Mouse (Mus musculus) spleen, embryonic (tissue): Measurements from ENCODE around the gene Lima1.

Experiments used
- CTCF ChIA-PET: fragments of 350-600 bp; sonication (Branson Sonifier 250); formaldehyde crosslinking; loops from one replicate; lab custom pipeline; 2022; lab: Charles Lee

Lima1 gene

DNA sequence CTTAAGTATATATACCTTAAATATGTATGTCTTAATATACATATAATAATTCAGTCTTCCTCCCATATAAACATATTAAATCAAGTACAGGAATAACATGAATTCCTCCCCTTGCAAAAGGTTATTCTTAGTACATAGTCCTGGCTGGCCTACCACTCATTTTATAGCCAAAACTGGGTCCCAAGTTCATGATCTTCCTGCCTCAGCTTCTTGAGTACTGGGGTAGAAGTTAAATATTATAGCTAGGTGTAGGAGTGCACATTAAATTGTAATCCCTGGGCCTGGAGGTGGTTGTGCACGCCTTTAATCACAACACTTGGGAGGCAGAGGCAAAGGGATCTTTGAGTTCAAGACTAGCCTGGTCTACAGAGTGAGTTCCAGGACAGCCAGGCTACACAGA lies 106.5 kb downstream of the Lima1 start:
- CTCF ChIA-PET: no interaction called here

DNA sequence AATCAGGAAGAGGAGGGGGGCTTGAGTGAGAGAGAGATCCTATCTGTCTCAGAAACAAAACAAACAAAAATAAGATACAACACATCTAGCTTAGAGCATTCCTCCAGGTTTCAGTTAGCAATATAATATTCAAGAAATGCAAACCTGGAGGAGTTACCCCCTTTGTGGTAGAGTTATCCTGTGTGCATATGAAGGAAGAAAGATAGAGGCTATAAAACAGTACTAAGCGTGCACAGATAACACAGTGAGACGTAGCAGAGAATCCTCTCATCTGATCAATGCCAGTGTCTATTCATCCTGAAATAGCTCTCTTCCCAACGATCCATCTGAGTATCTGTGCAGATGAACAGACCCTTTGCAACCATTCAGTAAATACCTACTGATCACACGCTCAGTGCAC lies 107.8 kb downstream of the Lima1 start:
- CTCF ChIA-PET: no interaction called here

DNA sequence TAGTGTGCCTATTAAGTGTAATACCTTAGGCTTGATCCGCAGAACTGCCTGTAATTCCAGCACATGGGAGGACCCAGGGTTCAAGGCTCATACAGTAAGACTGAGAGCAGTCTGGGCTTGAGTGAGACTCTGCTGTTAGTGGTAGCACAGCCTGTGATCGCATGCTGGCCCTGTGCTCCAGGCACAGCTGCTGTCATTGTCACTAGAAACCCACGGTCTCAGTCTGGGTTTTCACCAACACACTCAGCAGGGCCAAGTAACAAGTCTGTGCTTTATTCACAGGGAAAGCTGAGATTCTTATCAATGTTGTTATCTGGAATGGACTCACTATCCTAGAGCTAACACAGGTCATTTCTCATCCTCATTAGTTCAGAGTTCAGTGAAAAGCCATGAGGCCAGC lies 121.1 kb downstream of the Lima1 start:
- CTCF ChIA-PET: no interaction called here

DNA sequence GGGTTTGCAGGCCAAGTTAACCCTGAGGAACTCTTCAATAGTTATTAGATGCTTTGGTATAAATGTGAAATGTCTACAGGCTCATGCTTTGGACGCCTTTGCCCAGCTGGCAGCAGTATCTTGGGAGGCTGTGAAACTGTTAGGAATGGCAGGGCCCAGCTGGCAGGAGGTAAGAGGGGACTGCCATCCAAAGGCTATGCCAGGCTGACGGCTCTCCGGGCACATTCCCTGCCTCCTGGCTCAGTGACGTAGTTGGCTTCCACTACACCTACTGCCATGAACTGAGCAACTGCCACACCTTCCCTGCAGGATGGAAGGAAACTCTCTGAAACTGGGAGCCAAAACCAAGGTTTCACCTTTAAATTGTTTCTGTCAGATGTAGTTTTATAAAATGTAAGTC lies 135.0 kb downstream of the Lima1 start:
- CTCF ChIA-PET: no interaction called here

DNA sequence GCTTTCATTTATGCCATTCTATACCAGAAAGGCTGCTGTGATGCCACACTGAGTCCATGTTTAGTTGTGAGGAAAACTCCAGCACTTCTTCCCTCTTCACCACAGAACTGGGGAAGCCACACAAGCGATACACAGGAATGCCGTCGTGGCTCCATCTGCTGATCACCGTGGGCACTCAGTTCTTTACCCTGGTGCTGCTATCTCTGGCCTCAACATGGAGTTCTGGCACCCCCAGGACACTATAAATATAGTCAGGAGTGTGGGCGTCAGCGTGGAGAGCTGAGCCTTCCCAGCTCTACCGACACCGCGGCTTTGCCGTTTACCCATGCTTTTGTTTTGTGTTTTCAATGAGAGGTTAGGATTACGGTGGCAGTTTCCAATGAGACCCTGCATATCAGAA lies 138.6 kb downstream of the Lima1 start:
- CTCF ChIA-PET: no interaction called here

DNA sequence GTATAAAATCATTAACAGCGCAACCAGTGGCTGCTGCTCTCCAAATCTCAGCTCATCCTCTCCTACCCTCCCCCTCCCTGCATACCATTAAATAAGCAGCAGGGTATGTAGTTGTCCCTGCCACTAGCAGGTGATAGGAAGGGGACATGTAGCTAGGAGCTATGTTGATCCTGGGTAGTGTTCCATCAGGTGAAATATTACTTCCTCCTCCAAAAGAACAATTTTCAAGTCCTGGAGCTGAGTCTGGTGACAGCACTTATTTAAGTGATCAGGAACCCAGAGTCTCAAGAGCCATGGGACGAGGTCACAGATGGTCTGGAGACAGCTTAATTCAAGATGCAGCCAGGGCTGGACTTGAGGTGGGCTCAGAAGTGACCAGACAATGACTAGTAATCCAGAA lies 139.6 kb downstream of the Lima1 start:
- CTCF ChIA-PET: no interaction called here

DNA sequence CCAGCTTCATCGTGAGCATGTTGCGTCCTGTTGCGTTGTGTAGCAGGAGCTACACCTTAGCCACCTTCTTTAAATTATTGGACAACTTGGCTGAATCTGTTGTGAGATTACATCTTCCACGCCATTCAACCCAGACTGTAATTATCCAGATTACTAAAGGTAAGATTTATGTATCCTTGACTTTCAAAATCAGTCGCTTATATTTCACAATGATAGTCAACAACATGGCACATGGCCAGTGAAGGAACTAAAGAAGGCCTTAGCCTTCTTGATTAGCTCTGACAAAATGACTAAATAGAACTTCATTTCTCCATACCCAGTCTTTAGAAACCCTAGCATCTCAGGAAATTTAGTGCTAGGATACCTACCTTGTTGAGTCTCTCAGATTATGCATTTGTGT lies 142.1 kb downstream of the Lima1 start:
- CTCF ChIA-PET: interaction anchor here (0.6 kb wide), 2 partner anchors 14 to 614 kb away, joined by 4 to 11 read pairs; no protein-coding TSS in a partner anchor

DNA sequence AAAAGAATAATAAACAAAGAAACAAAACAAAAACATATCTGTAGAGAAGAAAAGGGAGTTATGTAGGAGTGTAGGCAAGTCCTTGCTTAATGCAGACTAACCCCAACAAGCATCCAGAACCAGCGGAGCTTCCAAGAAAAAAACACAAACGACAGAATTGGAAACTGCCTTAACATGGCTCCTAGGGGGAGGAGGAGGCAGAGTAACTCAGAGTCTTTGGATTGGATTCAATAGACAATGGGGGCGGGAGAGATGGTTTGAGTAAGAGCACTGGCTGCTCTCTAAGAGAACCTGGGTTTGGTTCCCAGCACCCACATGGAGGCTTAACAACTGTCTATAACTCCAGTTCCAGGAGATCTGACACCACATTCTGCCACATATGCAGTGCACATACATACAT lies 143.6 kb downstream of the Lima1 start:
- CTCF ChIA-PET: interaction anchor here (0.6 kb wide), 1 partner anchor 49 kb away, joined by 3 read pairs; no protein-coding TSS in a partner anchor

DNA sequence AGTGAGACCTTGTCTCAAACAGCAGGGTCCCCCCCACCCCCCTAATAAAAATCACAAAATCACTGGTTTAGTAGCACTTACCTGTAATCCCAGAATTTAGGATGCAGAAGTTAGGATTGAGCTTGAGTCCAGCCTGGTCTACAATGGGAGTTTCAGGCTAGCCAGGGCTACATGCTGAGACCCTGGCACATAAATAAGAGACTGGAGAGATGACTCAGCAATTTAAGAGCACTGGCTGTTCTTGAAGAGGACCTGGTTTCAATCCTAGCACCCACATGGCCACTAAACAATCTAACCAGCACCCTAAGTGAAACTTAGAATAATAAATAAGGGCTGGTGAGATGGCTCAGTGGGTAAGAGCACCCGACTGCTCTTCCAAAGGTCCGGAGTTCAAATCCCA lies 144.1 kb downstream of the Lima1 start:
- CTCF ChIA-PET: interaction anchor here (0.6 kb wide), 1 partner anchor 49 kb away, joined by 3 read pairs; no protein-coding TSS in a partner anchor

DNA sequence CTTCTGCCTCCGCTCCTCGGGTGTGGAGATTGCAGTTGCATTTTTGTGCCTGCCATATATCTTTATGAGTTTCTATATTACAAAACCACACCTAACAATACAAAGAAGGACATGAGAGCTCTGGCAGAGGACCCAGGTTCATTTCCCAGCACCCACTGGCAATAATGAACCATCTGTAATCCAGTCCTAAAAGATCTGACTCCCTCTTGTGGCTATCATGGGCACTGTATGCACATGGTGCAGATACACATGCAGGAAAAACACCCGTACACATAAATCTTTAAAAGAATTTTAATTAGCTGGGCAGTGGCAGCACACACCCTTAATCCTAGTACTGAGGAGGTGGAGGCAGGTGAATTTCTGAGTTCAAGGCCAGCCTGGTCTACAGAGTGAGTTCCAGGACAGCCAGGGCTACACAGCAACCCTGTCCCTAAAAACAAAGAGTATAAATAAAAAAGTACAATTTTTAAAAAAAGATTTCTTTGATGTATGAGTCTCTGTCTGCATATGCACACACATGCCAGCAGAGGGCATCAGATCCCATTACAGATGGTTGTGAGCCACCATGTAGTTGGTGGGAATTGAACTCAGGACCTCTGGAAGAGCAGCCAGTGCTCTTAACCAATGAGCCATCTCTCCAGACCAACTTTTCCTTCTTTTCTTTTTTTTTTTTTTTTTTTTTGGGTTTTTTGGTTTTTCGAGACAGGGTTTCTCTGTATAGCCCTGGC lies 146.0 kb downstream of the Lima1 start:
- CTCF ChIA-PET: interaction anchor here (0.7 to 1.1 kb wide), 3 partner anchors 9 to 162 kb away, joined by 3 to 9 read pairs (median 6); no protein-coding TSS in a partner anchor
